Mouse (Mus musculus): ENCODE data around the gene Actr2. TPM values are rescaled to one million over a fixed set of nuclear protein-coding genes. Genes with fewer than 3 reads are reported as not detected.

The Actr2 gene
- polyA plus RNA-seq, 1 experiment: 59.5 TPM

DNA sequence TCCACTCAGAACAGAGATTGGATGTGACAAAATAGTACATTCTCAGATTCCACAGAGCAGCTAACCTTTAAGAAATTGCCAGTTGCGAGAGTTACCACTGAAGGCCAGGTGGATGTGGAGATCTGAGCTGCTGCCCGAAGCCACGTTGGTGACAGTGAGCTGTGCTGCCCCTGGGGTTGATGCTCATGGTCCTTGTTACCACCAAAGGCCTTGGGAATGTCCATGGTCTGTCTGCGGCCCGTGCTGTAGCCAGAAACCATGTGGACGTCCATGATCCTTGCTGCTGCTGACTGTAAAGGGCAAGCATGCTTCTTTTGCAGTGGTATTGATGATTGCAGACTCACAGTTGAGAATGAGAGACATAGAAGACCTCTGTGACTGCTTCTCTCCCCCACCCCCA is 84.3 kb downstream of the Actr2 start:
- no peak for TF ChIP-seq MYOG (IDR thresholded peaks at IDR 0.05; ENCODE audit: control insufficient read depth, extremely low read depth, insufficient read length)
- TF ChIP-seq USF1 (IDR thresholded peaks at IDR 0.05; ENCODE audit: low read depth): no peak
- TF ChIP-seq FOSL1 (IDR thresholded peaks at IDR 0.05; ENCODE audit: insufficient read depth, low read length, poor library complexity, severe bottlenecking): no peak
- TF ChIP-seq MAX (IDR thresholded peaks at IDR 0.05): no peak
- TF ChIP-seq MYOD1 (IDR thresholded peaks at IDR 0.05; ENCODE audit: control insufficient read depth, insufficient read length, low read depth): no peak
- TF ChIP-seq CEBPB (IDR thresholded peaks at IDR 0.05; ENCODE audit: low read depth): no peak
- TF ChIP-seq CTCF (IDR thresholded peaks at IDR 0.05; ENCODE audit: control insufficient read depth, insufficient read depth, insufficient read length): no peak
- no peak overlapping the region for H3K4me3 ChIP-seq (ENCODE audit: insufficient read depth, poor library complexity, severe bottlenecking)
- no peaks in the 10 kb centered on the region for H3K79me3 ChIP-seq (ENCODE audit: low read depth)
- H3K36me3 ChIP-seq (ENCODE audit: control insufficient read depth, insufficient read depth): peaks cover 22% of the 10 kb centered on the region
- no peak overlapping the region for H3ac ChIP-seq (ENCODE audit: control insufficient read depth, insufficient read length, low read depth)
- H3K79me2 ChIP-seq (ENCODE audit: control insufficient read depth, insufficient read depth): no peaks in the 10 kb centered on the region
- H3K27me3 ChIP-seq (ENCODE audit: control insufficient read depth, insufficient read depth, insufficient read length): no peaks in the 10 kb centered on the region

GRCm38 (mm10) chr11:20027719-20028118 is 85.0 kb downstream of the Actr2 start:
- Histone ChIP-seq H3K79me2 (ENCODE audit: control insufficient read depth, insufficient read depth) (no peaks in the 10 kb centered on the region), H3ac (ENCODE audit: control insufficient read depth, insufficient read length, low read depth) (no peak overlapping the region), H3K27me3 (ENCODE audit: control insufficient read depth, insufficient read depth, insufficient read length) (no peaks in the 10 kb centered on the region), H3K4me3 (ENCODE audit: insufficient read depth, poor library complexity, severe bottlenecking) (no peak overlapping the region), H3K36me3 (ENCODE audit: control insufficient read depth, insufficient read depth) (peaks cover 28% of the 10 kb centered on the region), H3K79me3 (ENCODE audit: low read depth) (no peaks in the 10 kb centered on the region)
- TF ChIP-seq CEBPB (IDR thresholded peaks at IDR 0.05; ENCODE audit: low read depth) (no peak), MYOG (IDR thresholded peaks at IDR 0.05; ENCODE audit: control insufficient read depth, extremely low read depth, insufficient read length) (no peak), MYOD1 (IDR thresholded peaks at IDR 0.05; ENCODE audit: control insufficient read depth, insufficient read length, low read depth) (no peak), MAX (IDR thresholded peaks at IDR 0.05) (no peak), FOSL1 (IDR thresholded peaks at IDR 0.05; ENCODE audit: insufficient read depth, low read length, poor library complexity, severe bottlenecking) (no peak), USF1 (IDR thresholded peaks at IDR 0.05; ENCODE audit: low read depth) (no peak), CTCF (IDR thresholded peaks at IDR 0.05; ENCODE audit: control insufficient read depth, insufficient read depth, insufficient read length) (no peak)

GRCm38 (mm10) chr11:20025899-20026298 is 86.8 kb downstream of the Actr2 start:
- H3ac ChIP-seq (ENCODE audit: control insufficient read depth, insufficient read length, low read depth): no peak overlapping the region
- peaks cover 42% of the 10 kb centered on the region for H3K36me3 ChIP-seq (ENCODE audit: control insufficient read depth, insufficient read depth)
- H3K27me3 ChIP-seq (ENCODE audit: control insufficient read depth, insufficient read depth, insufficient read length): no peaks in the 10 kb centered on the region
- no peak for TF ChIP-seq CEBPB (IDR thresholded peaks at IDR 0.05; ENCODE audit: low read depth)
- no peak for TF ChIP-seq MYOD1 (IDR thresholded peaks at IDR 0.05; ENCODE audit: control insufficient read depth, insufficient read length, low read depth)
- TF ChIP-seq FOSL1 (IDR thresholded peaks at IDR 0.05; ENCODE audit: insufficient read depth, low read length, poor library complexity, severe bottlenecking): no peak
- TF ChIP-seq MAX (IDR thresholded peaks at IDR 0.05): no peak
- no peak for TF ChIP-seq USF1 (IDR thresholded peaks at IDR 0.05; ENCODE audit: low read depth)
- TF ChIP-seq MYOG (IDR thresholded peaks at IDR 0.05; ENCODE audit: control insufficient read depth, extremely low read depth, insufficient read length): no peak
- TF ChIP-seq CTCF (IDR thresholded peaks at IDR 0.05; ENCODE audit: control insufficient read depth, insufficient read depth, insufficient read length): no peak
- H3K4me3 ChIP-seq (ENCODE audit: insufficient read depth, poor library complexity, severe bottlenecking): no peak overlapping the region
- H3K79me3 ChIP-seq (ENCODE audit: low read depth): no peaks in the 10 kb centered on the region
- H3K79me2 ChIP-seq (ENCODE audit: control insufficient read depth, insufficient read depth): no peaks in the 10 kb centered on the region

- TF ChIP-seq CEBPB (IDR thresholded peaks at IDR 0.05; ENCODE audit: low read depth): no peak
- no peak for TF ChIP-seq USF1 (IDR thresholded peaks at IDR 0.05; ENCODE audit: low read depth)
- TF ChIP-seq FOSL1 (IDR thresholded peaks at IDR 0.05; ENCODE audit: insufficient read depth, low read length, poor library complexity, severe bottlenecking): no peak
- TF ChIP-seq CTCF (IDR thresholded peaks at IDR 0.05; ENCODE audit: control insufficient read depth, insufficient read depth, insufficient read length): no peak
- no peak for TF ChIP-seq MAX (IDR thresholded peaks at IDR 0.05)
- no peak for TF ChIP-seq MYOG (IDR thresholded peaks at IDR 0.05; ENCODE audit: control insufficient read depth, extremely low read depth, insufficient read length)
- no peak for TF ChIP-seq MYOD1 (IDR thresholded peaks at IDR 0.05; ENCODE audit: control insufficient read depth, insufficient read length, low read depth)
- Histone ChIP-seq H3K79me2 (ENCODE audit: control insufficient read depth, insufficient read depth) (no peaks in the 10 kb centered on the region), H3K27me3 (ENCODE audit: control insufficient read depth, insufficient read depth, insufficient read length) (no peaks in the 10 kb centered on the region), H3K4me3 (ENCODE audit: insufficient read depth, poor library complexity, severe bottlenecking) (no peak overlapping the region), H3K79me3 (ENCODE audit: low read depth) (no peaks in the 10 kb centered on the region), H3ac (ENCODE audit: control insufficient read depth, insufficient read length, low read depth) (no peak overlapping the region), H3K36me3 (ENCODE audit: control insufficient read depth, insufficient read depth) (peaks cover 71% of the 10 kb centered on the region)
These were observed 89.7 kb downstream of the Actr2 start for GRCm38 (mm10) chr11:20022911-20023482.

- Histone ChIP-seq H3K4me3 (ENCODE audit: insufficient read depth, poor library complexity, severe bottlenecking) (no peak overlapping the region), H3ac (ENCODE audit: control insufficient read depth, insufficient read length, low read depth) (no peak overlapping the region), H3K27me3 (ENCODE audit: control insufficient read depth, insufficient read depth, insufficient read length) (no peaks in the 10 kb centered on the region), H3K36me3 (ENCODE audit: control insufficient read depth, insufficient read depth) (peaks cover 75% of the 10 kb centered on the region), H3K79me3 (ENCODE audit: low read depth) (no peaks in the 10 kb centered on the region), H3K79me2 (ENCODE audit: control insufficient read depth, insufficient read depth) (no peaks in the 10 kb centered on the region)
- TF ChIP-seq MAX (IDR thresholded peaks at IDR 0.05): no peak
- no peak for TF ChIP-seq MYOG (IDR thresholded peaks at IDR 0.05; ENCODE audit: control insufficient read depth, extremely low read depth, insufficient read length)
- no peak for TF ChIP-seq CTCF (IDR thresholded peaks at IDR 0.05; ENCODE audit: control insufficient read depth, insufficient read depth, insufficient read length)
- no peak for TF ChIP-seq FOSL1 (IDR thresholded peaks at IDR 0.05; ENCODE audit: insufficient read depth, low read length, poor library complexity, severe bottlenecking)
These were observed 90.3 kb downstream of the Actr2 start for GRCm38 (mm10) chr11:20022462-20022861.

- no peak overlapping the region for H3ac ChIP-seq (ENCODE audit: control insufficient read depth, insufficient read length, low read depth)
- H3K36me3 ChIP-seq (ENCODE audit: control insufficient read depth, insufficient read depth): peaks cover 82% of the 10 kb centered on the region
- no peaks in the 10 kb centered on the region for H3K79me2 ChIP-seq (ENCODE audit: control insufficient read depth, insufficient read depth)
These were observed 92.0 kb downstream of the Actr2 start for GRCm38 (mm10) chr11:20020720-20021119.

More at GRCm38 (mm10) chr11:20020720-20021119, 92.0 kb downstream of the Actr2 start:
- Histone ChIP-seq H3K79me3 (ENCODE audit: low read depth) (no peaks in the 10 kb centered on the region), H3K27me3 (ENCODE audit: control insufficient read depth, insufficient read depth, insufficient read length) (no peaks in the 10 kb centered on the region), H3K4me3 (ENCODE audit: insufficient read depth, poor library complexity, severe bottlenecking) (no peak overlapping the region)
- TF ChIP-seq MYOG (IDR thresholded peaks at IDR 0.05; ENCODE audit: control insufficient read depth, extremely low read depth, insufficient read length): no peak
- TF ChIP-seq USF1 (IDR thresholded peaks at IDR 0.05; ENCODE audit: low read depth): no peak
